Mouse (Mus musculus) layer of hippocampus, adult 9-11 months (tissue): Measurements from ENCODE around the gene Gm20388.

Source experiments
- DNase-seq: peaks from one replicate; pipeline ENCODE4 v3.0.0; 2022

Gm20388 gene

DNA sequence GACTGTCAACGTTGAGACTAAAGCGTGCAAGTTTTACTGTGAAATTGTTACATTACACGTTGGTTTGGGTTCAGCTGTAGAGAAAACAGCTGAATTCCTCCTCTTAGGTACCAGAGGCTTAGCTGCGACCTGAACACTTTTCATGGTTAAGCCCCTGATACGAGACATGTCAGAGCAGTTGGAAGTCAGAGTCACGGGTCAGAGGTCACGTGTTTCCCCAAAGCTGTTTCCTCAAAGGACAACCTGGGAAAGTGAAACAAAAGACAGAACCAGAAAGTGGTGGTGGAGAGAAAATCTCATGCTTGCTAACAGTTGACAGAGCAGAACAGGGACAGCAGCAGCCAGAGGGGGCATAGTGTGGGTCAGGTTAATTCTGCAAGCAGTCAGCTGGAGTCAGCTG, 3760.8 kb downstream of the Gm20388 start:
- DNase-seq: no peak

DNA sequence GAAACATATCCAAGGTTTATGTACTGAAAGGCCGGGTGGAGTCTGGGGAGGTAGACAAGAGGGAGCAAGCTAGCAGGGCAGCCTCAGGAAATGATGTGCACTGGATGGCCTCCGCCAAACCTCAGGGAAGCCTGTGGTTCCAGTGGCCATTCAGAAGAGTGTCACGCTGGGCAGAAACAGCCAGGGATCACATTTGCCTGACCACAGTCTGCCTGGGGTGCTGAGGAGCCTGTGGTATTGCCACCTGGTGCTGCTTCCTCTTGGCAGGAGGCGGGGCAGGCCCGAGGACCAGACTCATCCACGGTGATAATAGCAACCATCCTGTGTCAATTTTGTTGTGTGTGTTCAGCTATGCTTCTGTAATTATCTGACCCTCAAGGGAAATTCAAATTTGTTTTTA, 3762.0 kb downstream of the Gm20388 start:
- DNase-seq: no peak

DNA sequence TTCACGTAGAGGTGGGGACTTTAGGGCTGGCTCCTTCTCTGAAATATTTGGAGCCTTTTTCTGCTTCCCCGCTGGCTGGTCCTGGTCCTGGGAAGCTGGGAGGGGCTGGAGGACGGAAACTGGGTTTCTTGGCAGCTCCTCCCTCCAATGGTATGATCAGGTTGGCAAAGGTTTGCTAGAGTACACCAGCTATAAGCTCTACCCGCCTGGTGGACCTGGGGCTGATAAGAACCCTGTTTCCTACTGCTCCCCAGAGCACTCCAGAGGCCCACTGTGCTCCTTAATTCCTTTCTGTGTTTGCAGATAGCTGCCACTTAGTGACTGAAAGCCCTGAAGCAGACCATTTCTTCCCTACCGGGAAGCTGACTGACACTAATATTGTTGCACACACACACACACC, 3765.0 kb downstream of the Gm20388 start:
- no peak for DNase-seq

DNA sequence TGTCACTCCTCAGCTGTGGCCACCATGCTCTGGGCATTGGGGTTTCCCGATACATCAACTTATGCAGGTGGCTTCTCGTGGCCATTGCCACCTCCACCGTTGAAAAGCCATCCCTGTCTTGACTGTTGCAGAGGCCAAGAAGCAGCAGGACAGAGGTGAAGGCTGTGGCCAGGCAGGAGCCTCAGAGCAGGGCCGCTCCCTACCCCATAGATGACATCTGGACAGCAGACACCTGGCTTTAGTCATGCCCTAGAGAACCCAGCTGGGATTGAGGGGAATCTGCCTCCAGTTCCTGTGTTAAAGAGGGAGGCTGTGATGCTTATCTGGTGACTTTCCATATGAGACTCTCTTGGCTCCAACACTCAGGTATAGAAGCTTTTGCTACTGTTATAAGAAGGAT, 3767.7 kb downstream of the Gm20388 start:
- no peak for DNase-seq

DNA sequence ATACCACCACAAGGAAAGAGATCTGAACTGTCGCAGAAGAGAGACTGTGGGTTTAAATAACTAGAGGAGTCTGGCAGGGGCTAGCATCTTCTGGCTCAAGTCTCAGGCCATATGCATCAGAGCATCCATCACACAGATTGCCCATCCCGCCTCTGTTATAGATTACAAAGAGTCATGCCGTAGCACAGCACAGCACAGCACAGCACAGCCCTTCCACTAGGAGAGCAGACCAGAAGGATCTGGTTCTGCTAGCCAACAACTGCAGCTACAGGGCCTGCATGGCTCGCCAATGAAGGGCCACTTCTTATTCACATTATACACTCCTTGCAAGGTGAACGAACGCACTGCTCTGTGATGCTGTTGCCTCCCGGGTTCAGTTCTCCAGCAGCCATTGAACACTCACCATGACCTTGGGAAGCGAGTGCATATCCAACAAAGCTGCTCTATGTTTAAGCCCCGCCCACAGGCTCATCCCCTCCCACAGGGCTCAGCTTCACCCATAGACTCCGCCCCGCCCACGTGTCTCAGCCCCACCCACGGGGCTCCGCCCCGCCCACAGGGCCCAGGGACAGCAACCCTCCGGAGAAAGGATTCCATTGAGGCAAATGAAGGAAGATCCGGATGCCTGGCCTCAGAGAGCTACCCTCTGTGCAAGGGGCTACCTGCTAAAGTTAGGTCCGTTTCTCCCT, 3771.6 kb downstream of the Gm20388 start:
- DNase-seq: peak; percentile 65

DNA sequence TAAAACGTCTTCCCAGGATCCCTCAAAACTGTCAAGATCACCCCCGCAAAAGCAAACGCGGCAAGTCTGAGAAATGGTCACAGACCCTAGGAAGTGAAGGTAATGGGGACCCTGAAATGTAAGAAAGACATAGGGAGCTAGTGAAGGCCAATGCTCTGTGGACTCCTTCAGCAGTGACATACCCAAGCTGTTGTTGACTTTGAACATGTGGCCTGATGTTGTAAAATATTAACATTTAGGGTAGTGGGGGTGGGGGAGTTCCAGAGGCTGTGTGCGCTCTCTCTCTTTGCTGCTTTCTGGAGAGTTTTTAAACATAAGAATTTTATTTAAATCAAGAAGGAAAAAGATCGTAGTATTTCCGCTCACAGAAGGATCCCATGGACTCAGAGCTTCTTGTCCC, 3772.7 kb downstream of the Gm20388 start:
- DNase-seq: no peak

DNA sequence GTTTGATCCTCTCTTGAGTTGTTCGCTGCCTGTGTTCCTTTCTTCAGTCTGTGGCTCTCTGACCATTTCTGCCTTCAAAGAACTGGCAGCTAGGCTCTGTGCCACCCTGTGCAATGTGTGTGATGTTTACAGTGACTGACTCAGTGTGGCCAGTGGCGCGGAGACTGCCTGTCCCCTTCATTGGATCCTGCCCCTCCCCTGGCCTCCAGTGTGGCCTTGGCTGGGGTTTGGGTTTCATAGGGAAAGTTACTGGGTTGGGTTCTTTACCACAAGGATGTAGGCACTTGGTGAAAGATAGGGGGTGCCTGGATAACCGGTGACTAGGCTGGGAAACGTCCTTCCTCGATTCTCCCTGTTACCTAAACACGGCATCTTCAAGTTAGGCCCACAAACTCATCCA, 3774.2 kb downstream of the Gm20388 start:
- DNase-seq: no peak

DNA sequence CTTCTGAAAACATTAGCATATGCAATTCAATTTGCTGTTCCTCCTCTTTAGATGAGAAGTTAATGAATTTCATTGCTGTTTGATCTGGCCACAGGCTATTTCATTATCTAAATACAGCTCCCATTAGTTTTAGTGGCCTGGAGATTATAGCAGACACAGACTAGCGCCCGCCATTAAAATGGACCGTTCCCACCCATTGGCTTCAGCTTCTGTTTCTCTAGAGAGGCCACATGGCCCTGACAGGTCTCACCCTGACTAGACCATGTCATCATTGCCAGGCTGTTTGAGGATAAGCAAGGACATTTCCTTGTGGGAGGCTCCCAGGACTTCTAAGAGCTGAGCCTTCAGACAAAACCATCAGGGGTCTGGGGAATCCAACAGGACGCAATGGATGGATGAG, 3774.8 kb downstream of the Gm20388 start:
- no peak for DNase-seq

DNA sequence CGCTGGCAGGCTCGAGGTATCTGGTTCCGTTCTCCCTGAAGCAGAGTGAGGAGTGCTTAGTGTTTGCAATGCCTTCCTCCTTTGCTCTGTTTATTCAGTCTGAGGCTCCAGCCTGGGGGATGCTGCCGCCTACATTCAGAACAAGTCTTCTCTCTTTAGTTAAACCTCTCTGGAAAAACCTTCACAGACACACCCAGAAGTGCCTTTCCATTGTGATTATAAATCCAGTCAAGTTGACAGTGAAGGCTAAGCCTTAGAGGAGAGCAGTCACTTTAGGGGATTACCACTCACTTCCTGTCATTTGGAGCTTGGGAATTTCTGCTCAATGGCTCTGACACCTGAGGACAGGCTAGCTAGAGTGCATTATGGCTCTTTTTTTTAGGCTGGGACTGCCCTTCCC, 3777.2 kb downstream of the Gm20388 start:
- no peak for DNase-seq

DNA sequence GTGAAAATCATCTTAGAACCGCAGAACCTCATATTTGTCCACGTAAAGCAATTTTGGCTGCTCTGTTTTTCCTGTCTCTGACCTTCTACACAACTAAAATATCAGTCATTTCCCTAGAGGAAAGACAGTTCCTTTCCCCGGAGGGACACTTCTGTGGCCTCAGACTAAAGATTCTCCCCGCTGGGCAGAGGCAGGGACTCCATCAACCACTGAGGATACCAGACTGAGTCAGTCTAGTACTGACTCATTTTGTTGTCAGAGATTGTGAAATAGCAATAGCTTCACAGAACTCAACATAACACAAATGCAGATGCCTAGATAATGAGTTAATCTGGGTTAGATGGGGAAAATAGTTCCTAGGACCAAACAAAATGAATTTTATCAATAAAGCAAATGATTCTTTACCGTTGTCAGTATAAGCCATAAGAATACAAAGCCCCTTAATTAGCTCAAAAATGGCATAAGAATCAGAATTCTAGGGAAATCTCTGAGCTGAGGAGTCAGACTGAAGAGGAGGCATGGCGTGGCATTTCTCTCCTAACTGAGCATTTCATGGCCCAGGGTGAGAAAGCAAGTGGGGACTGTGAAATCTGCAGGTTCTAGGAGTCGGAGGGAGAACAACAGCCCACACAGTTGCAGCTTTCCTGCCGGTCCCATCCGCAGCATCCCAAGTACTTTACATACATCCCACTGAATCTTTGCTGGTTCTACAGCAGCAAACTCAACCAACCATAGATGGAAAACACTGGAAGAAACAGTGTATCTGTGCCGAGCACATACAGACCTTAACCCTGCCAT, 3781.7 kb downstream of the Gm20388 start:
- DNase-seq: no peak

DNA sequence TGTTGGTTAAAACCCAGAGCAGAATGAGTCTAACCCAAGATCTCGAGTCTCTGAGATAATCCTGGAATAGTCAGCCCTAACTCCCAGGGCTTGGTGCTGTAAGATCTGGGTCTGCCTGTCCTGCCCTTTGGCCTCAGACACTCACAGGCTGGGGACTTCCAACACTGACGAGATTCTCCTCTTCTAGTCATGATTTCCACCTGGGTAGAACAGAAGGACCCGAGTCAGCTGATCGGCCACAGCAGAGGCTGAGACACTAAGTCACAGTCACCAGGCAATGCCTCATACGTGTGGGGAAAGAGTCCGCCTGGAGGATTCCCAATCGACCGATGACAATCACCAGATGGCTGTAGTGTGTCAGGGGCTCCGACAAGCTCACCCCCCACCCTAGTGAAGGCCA, 3785.5 kb downstream of the Gm20388 start:
- DNase-seq: no peak

DNA sequence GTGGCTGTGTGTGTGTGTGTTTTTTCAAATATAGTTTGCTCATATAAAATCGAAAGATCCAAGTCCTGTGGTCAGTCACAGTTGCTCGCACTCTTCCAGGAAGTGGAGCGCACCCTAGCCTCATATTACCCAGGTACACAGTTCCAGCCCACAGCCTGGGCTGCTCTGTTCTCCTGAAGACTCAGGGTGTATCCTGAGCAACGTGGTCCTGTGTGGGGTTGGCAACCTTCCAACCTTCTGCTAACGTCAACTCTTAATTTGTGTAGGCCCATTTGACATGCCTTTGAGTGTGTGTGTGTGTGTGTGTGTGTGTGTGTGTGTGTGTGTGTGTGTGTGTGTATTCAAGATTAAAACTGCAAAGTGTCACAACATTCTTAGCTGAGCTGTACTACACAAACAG, 3786.7 kb downstream of the Gm20388 start:
- DNase-seq: no peak

DNA sequence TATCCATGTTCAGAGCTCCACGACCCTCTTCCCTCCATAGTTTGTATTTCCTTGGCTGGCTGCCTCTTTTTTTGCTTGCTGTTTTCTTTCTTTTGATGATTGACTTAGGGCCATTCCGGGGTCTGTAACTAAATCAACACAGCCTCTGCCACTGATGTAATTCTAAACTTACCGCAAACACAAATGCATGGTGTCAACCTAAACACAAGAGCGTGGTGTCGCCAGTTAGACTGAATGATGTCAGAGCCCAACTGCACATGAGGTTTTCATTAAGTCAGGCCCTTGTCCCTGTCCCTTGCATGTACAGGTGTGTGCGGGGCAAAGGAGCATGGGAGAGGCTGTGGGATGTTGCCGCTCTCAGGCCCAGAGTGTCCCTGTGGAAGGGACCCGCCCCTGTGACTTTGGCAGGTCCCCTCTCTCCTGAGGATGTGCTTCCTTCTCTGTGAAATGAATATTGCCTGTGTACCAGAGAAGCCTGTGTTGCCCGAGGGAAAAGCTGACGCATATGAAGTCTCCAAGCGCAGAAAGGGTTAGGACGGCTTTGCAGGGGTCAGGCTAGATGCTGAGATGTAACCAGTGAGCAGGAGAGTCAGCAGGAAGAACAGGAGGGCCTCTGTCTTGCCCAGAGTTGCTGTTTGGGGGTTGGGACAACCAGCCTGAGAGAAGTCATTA, 3789.9 kb downstream of the Gm20388 start:
- no peak for DNase-seq

DNA sequence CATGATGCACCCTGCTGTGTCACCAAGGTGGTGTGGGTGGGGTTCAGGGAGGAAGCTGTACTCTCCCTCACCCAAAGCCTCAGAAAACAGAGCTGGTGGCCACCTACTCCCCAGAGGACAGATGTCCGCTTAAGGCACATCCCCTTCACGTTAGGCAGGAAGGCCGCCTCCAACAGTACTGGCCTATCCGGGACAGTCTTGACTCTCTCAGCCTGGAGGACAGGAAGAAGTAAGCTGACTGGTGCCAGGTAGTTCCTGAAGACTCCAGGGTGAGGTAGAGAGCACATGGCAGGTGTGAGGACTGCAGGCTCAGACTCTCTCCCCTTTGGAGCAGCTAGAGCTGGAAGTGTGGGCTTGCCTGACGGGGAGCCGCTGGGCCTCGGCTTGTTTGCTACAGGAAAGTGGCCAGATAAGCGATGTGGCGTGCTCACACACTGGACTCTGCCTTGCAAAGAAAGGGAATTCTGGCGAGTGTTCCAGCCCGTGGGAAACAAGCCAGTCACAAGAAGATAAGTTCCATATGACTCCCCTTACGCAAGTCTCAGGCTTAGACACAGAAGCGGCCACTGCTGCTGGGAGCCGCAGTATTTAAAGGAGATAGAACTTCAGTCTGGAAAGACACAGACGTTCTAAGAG, 3791.4 kb downstream of the Gm20388 start:
- DNase-seq: no peak

DNA sequence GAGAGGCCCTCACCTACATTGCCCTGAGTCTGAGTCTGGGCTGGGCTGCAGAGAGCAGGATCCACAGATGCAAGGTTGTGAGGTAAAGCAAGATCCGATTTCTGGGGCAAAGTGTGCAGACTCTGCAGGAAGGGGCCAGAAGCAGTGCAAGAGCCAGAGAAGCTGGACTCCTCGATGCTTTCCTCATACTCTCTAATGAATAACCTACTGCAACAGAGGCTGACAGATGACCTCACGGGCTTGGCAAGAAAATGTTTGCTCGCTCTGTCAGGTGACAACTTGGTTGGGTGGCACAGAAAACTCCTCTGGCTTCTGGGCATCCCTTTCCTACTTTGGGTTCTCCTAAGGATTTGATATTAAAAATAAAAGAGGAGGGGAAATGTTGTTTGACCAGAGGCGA, 3794.7 kb downstream of the Gm20388 start:
- DNase-seq: no peak

DNA sequence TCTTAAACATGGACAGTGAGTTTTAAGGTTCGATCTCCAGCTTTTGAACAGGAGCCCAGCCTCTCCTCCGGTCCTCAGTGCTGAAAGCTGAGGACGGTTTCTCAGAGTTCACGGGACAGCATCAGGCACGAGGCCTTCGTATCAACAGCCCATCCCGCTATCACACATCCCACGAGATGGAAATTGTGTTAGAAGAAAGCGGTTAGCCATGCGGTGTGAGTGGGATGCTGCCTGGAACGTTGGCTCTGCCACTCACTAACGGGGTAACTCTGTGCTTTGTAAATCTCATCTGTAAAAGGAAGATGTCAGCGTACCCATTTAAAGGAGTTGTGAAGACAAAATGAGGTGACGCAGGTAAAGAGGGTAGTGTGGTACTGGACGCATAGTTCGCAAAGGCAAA, 3796.5 kb downstream of the Gm20388 start:
- DNase-seq: peak; percentile 51

DNA sequence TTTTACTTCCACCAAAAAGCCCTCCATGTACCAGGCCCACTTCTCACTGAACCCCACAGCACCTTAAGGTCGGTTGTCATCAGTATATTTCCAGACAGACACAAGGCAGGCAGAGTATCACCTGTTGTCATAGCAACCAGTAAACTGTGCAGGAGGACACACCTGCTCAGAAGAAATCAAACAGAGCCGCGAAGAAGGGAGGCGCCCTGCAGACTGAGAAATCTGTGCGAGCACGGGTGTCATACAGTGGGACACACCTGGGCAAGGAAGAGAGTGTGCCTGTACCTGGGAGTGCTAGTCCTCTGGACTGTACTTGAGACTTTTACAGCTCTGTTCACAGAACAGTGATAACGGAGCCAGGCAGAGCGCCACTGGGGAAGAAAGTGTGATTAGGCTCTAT, 3798.1 kb downstream of the Gm20388 start:
- DNase-seq: no peak

DNA sequence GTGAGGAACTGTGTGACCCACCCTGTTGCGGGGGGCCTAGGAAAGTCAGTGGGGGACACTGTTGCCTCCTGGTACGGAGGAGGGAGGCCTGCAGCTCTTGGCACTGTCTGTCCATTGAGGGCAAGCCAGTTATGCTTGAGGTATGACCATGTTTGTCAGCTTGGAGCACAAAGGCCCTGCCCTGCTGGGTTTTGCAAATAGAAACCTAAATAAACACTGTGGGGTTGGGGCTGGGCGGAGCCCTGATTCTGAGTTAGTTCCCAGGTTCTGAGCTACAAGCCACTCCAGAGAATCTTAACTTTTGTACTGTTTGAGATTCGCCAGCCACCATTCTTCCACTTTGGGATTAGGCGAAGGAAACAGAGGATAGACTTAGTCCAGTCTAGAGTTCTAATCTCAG, 3799.7 kb downstream of the Gm20388 start:
- DNase-seq: no peak

DNA sequence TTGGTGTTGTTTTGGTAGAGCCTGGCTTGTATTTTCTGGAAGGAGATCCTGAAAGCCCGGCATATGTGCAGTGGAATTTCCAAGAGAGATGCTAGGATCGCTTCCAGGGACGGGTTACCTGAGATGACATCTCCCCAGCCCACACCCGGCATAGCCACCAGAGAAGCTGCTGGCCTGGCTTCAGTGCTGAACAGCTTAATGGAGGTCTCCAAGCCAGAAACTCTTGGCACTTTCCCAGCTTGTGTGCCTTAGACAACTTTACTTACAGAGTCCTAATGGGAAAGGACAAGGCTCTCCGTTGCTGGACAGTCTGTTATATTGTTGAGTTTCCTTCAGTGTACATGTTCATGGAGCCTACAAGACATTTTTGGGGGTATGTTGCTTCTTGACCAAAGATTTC, 3803.8 kb downstream of the Gm20388 start:
- no peak for DNase-seq

DNA sequence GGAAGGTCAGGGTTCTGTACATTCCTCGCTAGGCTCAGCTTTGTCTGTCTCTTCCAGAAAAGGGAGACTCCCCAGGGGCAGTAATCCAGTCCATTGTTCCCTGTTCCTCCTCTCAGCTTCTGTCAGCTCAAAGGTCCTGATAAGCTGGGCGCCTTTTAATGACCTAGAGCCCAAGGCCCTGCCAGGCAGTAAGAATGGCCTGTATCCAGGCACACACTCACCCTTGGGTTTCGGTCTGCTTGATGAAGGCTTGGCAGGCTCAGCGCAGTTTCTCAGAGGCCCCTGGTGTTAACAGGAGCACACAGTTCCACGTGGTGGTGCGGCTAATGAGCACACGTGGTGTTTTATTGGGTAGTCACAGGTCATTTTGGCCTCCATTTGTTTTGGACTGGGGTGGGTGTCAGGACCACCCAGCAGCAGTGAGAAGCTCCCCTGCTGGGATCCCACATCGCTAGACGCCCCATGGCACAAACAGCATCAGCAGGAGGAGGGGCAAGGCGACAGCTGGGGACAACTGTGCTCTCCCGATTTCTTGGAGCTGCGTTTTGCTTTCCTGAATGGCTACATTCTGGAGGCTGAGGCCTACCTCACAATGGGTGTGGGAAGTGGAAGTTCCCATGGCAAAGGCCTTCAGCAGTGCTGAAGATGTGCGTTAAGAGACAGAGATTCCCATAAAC, 3805.4 kb downstream of the Gm20388 start:
- no peak for DNase-seq

DNA sequence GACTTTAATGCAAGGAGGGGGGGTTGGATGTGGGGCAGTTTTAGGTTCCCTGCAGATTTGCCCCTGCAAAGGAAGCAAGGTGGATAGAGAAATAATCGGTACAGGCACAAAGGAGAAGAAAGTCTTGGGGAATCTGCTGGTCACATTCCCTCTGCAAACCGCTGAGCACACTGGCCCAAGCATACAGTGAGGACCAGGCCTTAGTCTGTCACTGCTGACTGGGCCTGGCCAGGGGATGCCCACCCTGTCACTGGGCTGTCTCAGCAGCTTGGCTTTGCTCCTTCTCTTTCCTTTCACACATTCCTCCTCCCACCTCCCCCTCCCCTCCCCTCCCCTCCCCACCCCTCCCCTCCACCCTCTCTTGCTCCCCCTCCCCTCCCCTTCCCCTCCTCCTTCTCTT, 3806.5 kb downstream of the Gm20388 start:
- no peak for DNase-seq

DNA sequence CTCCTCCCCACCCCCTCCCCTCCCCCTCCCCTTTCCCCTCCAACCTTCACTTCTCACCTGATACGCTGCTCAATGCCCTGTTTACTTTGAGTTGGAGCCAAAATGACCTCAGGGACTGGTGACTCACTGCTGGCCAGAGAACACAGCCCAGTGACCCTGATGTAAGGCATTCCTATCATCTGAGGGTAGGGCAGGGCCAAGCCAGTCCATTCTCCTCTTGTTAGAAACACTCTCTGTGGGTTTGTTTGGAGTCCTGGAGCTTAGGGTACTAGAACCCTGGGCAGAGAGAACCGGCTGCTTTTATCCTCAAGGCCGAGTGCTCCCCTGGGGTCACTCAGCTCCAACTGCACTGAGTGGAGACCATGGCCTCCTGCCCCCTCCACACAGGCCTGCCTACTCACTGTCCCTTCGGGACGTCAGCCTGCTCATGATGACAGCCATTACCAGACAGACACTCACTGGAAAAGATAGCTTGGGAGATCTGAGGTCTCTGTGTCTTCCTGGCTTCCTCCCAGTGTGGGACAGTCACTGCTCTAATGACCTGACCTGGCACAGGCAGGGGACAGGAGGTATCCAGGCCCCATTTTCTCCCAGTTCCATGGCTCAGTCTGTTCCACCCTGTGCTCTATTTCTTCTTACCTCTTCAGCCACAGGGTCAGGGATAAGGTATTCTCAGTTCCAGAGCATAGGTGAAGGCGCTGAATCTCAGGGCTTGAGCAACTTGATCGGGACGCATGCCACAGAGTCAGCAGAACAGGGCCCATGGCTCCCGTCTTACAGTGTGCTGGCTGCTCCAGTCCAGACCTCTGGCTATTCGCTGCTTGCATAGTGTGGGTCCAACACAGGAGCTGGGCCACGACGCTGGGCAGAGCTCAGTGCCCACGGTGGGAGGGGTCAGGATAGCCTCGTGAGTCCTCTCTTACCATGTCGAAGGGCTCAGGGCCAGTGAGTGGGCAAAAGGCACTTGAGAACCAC, 3807.2 kb downstream of the Gm20388 start:
- peak; percentile 52 for DNase-seq
